Mouse (Mus musculus) forebrain, embryonic 11.5 days (tissue): Measurements from ENCODE around the gene Nell1. TPM values are rescaled to one million over a fixed set of nuclear protein-coding genes. Genes with fewer than 3 reads are reported as not detected.
A peak's percentile ranks its signal among the peaks of the same experiment; 100 is the strongest.

Experiments
- ATAC-seq: fragments of 200-750 bp; cut with Nextera tagmentation; replicated peaks from 2 replicates; pipeline ENCODE4 v1.8.0; 2017; ENCODE audit warnings: moderate TSS enrichment; ENCODE audit not compliant: low FRiP score
- DNase-seq: peaks from one replicate; pipeline ENCODE4 v3.0.0-alpha.2; 2017; ENCODE audit warnings: low spot score
- H3K27ac ChIP-seq: fragments of 300-500 bp; sonication (generic); 2 replicates; pipeline ENCODE4 v1.5.1; 2014; ENCODE audit warnings: low read depth, low read length
- H3K27me3 ChIP-seq: fragments of 300-500 bp; sonication (generic); 2 replicates; pipeline ENCODE4 v1.6.1; 2014; ENCODE audit warnings: mild to moderate bottlenecking, low read length, mixed read lengths; ENCODE audit not compliant: control insufficient read depth, insufficient read depth
- H3K36me3 ChIP-seq: fragments of 300-500 bp; sonication (generic); 2 replicates; pipeline ENCODE4 v1.6.1; 2014; ENCODE audit warnings: mild to moderate bottlenecking, low read length, moderate library complexity, mixed read lengths; ENCODE audit not compliant: control insufficient read depth, insufficient read depth
- H3K4me1 ChIP-seq: fragments of 300-500 bp; sonication (generic); replicated peaks from 2 replicates; pipeline ENCODE4 v1.6.1; 2014; ENCODE audit warnings: low read length, mixed read lengths; ENCODE audit not compliant: control insufficient read depth, insufficient read depth
- H3K4me2 ChIP-seq: fragments of 300-500 bp; sonication (generic); 2 replicates; pipeline ENCODE4 v1.6.1; 2014; ENCODE audit warnings: low read depth, mild to moderate bottlenecking, low read length, moderate library complexity, mixed read lengths; ENCODE audit not compliant: severe bottlenecking
- H3K4me3 ChIP-seq: fragments of 300-500 bp; sonication (generic); 2 replicates; pipeline ENCODE4 v1.5.1; 2014; ENCODE audit warnings: low read depth, low read length
- H3K9ac ChIP-seq: fragments of 300-500 bp; sonication (generic); 2 replicates; pipeline ENCODE4 v1.6.1; 2014; ENCODE audit warnings: low read length
- H3K9me3 ChIP-seq: fragments of 300-500 bp; sonication (generic); 2 replicates; pipeline ENCODE4 v1.6.1; 2016; ENCODE audit warnings: low read length, mixed read lengths; ENCODE audit not compliant: control insufficient read depth
- WGBS: fragments of 180-500 bp; shearing (Covaris S2); extraction: QIAGEN DNeasy Blood & Tissue Kit; methylation state at CpG from one replicate; pipeline ENCODE4 v1.1.7; 2014; 5-methylcytosine and 5-hydroxymethylcytosine counted together
- polyA plus RNA-seq: library from polyadenylated mRNA; unstranded; fragments of >200 nt; fragmentation: Nextera tagmentation; extraction: Ambion mirVana; gene quantifications from 2 replicates; pipeline ENCODE4 v1.2.1, GENCODE M21; 2014

The Nell1 gene
- polyA plus RNA-seq, 1 experiment from 2014 or later = 0.92 TPM

DNA sequence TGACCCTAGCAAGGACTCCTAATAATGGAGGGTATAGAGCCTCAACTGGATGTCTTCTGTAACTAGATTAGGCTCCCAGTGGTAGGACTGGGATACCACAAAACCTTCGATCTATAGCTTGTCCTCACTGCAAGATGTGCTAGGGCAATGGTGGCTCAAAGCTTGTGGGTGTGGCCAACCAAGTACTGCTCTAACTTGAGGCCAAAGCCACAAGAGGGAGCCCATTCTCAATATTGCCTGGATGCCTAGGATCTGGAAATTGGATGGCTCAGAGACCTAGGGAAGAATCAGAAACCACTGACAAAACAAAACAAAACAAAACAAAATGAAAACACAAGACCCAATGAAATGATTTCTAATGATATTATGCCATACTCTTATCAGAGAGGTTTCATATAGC is 809.0 kb downstream of the Nell1 start:
- Histone ChIP-seq H3K4me2 (no peak overlapping the region), H3K4me3 (no peak overlapping the region), H3K9me3 (no peaks in the 10 kb centered on the region), H3K36me3 (no peaks in the 10 kb centered on the region), H3K4me1 (no peaks in the 10 kb centered on the region), H3K27ac (no peak overlapping the region), H3K27me3 (no peaks in the 10 kb centered on the region), H3K9ac (no peak overlapping the region)
- WGBS = 79% methylated on average over 1 of the region's 1 CpGs
- no peak; the same call in 1 of the 2 replicates for ATAC-seq
- no peak for DNase-seq

DNA sequence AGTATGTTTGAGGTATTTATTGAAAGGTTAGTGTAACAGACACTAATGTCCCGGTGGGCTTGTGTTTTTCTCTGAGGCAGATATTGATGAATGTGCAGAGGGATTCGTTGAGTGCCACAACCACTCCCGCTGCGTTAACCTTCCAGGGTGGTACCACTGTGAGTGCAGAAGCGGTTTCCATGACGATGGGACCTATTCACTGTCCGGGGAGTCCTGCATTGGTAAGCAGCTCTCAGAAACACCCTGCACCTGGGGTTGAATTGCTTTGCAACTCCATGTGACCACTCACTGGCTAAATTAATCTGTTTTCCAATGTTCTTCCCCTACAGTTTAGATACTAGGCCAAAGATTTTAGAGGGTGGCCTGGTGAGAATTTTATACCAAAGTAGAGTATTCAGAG is 851.5 kb downstream of the Nell1 start:
- ATAC-seq (peak; percentile 56; the same call in 1 of the 2 replicates), DNase-seq (no peak)
- no peak overlapping the region for H3K4me3 ChIP-seq
- no peaks in the 10 kb centered on the region for H3K9me3 ChIP-seq
- H3K36me3 ChIP-seq = no peaks in the 10 kb centered on the region
- no peak overlapping the region for H3K27ac ChIP-seq
- H3K4me2 ChIP-seq = no peak overlapping the region
- 20% methylated on average over 7 of the region's 7 CpGs for WGBS
- no peaks in the 10 kb centered on the region for H3K27me3 ChIP-seq
- H3K4me1 ChIP-seq = no peaks in the 10 kb centered on the region; the same call in 1 of the 2 replicates
- no peak overlapping the region for H3K9ac ChIP-seq

- WGBS = 75% methylated on average over 3 of the region's 3 CpGs
- no peak overlapping the region for H3K4me2 ChIP-seq
- H3K27ac ChIP-seq = no peak overlapping the region
- H3K4me1 ChIP-seq = no peaks in the 10 kb centered on the region
- H3K36me3 ChIP-seq = no peaks in the 10 kb centered on the region
- no peak for DNase-seq
- ATAC-seq = no peak
- H3K9ac ChIP-seq = no peak overlapping the region
- no peaks in the 10 kb centered on the region for H3K9me3 ChIP-seq
- no peak overlapping the region for H3K4me3 ChIP-seq
- H3K27me3 ChIP-seq = no peaks in the 10 kb centered on the region
These were observed 858.1 kb downstream of the Nell1 start for GRCm38 (mm10) chr7:50832799-50833198.

- Histone ChIP-seq H3K36me3 (no peaks in the 10 kb centered on the region), H3K9me3 (no peaks in the 10 kb centered on the region), H3K27me3 (no peaks in the 10 kb centered on the region), H3K27ac (no peak overlapping the region), H3K4me3 (no peak overlapping the region), H3K9ac (no peak overlapping the region), H3K4me2 (no peak overlapping the region), H3K4me1 (no peaks in the 10 kb centered on the region)
- ATAC-seq = no peak
- no peak for DNase-seq
These were observed 868.0 kb downstream of the Nell1 start for GRCm38 (mm10) chr7:50842646-50843045.

GRCm38 (mm10) chr7:50847921-50848320 is 873.3 kb downstream of the Nell1 start:
- H3K36me3 ChIP-seq = no peaks in the 10 kb centered on the region
- H3K27ac ChIP-seq = no peak overlapping the region
- H3K4me1 ChIP-seq = no peaks in the 10 kb centered on the region
- no peak overlapping the region for H3K9ac ChIP-seq
- DNase-seq (no peak), ATAC-seq (no peak)
- no peaks in the 10 kb centered on the region for H3K9me3 ChIP-seq
- H3K27me3 ChIP-seq = no peaks in the 10 kb centered on the region
- no peak overlapping the region for H3K4me3 ChIP-seq
- WGBS = 81% methylated on average over 1 of the region's 1 CpGs
- no peak overlapping the region for H3K4me2 ChIP-seq

GRCm38 (mm10) chr7:50850271-50850670 is 875.6 kb downstream of the Nell1 start:
- Histone ChIP-seq H3K4me2 (no peak overlapping the region), H3K27ac (no peak overlapping the region), H3K4me3 (no peak overlapping the region), H3K9me3 (no peaks in the 10 kb centered on the region), H3K36me3 (no peaks in the 10 kb centered on the region), H3K27me3 (no peaks in the 10 kb centered on the region), H3K9ac (no peak overlapping the region), H3K4me1 (no peaks in the 10 kb centered on the region)
- no peak for ATAC-seq
- WGBS = 37% methylated on average over 1 of the region's 1 CpGs
- no peak for DNase-seq

DNA sequence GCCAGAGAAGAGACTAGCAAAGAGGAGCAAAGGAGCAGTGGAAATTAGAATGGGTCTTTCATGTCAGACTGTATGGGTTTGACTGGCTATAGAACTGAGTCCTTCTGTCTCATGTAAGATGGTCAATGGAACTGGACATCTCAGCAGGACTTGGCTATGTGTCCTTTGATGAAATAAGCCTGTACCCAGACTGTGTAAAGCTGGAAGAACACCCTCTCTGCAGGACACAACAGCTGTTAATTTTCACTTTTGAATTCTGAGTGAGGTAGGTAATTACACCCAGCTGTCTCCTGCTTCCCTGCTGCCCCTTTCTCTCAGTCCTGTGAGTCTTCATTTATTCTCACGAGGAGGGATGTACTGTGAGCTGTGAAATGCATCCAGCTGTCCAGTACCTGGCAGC is 895.5 kb downstream of the Nell1 start:
- ATAC-seq = no peak
- DNase-seq = no peak
- no peaks in the 10 kb centered on the region for H3K4me1 ChIP-seq
- H3K9me3 ChIP-seq = no peaks in the 10 kb centered on the region
- WGBS = 12% methylated on average over 1 of the region's 1 CpGs
- no peak overlapping the region for H3K4me3 ChIP-seq
- H3K36me3 ChIP-seq = no peaks in the 10 kb centered on the region
- H3K27ac ChIP-seq = no peak overlapping the region
- H3K4me2 ChIP-seq = no peak overlapping the region
- no peak overlapping the region for H3K9ac ChIP-seq
- H3K27me3 ChIP-seq = no peaks in the 10 kb centered on the region

- WGBS = 83% methylated on average over 3 of the region's 3 CpGs
- Histone ChIP-seq H3K27me3 (no peaks in the 10 kb centered on the region), H3K27ac (no peak overlapping the region), H3K9ac (no peak overlapping the region), H3K4me1 (no peaks in the 10 kb centered on the region), H3K9me3 (no peaks in the 10 kb centered on the region), H3K36me3 (no peaks in the 10 kb centered on the region), H3K4me2 (no peak overlapping the region), H3K4me3 (no peak overlapping the region)
- DNase-seq (no peak), ATAC-seq (no peak)
These were observed 913.0 kb downstream of the Nell1 start for GRCm38 (mm10) chr7:50887625-50888024.

GRCm38 (mm10) chr7:50899541-50900088 is 925.0 kb downstream of the Nell1 start:
- ATAC-seq (no peak), DNase-seq (no peak)
- Histone ChIP-seq H3K9me3 (no peaks in the 10 kb centered on the region), H3K4me1 (no peaks in the 10 kb centered on the region), H3K36me3 (no peaks in the 10 kb centered on the region), H3K9ac (no peak overlapping the region), H3K4me2 (no peak overlapping the region), H3K4me3 (no peak overlapping the region), H3K27ac (no peak overlapping the region), H3K27me3 (no peaks in the 10 kb centered on the region)
- WGBS = 58% methylated on average over 6 of the region's 6 CpGs
